Mouse (Mus musculus) neural tube, embryonic 12.5 days (tissue): ENCODE data around the gene Orm3. TPM values are rescaled to one million over a fixed set of nuclear protein-coding genes. Genes with fewer than 3 reads are reported as not detected.

ENCODE experiments used
- ATAC-seq: fragments of 200-750 bp; cut with Nextera tagmentation; 2 replicates; pipeline ENCODE4 v1.8.0; 2017; ENCODE audit warnings: low read depth, mild to moderate bottlenecking, moderate TSS enrichment, moderate library complexity; ENCODE audit not compliant: low FRiP score
- H3K27ac ChIP-seq: fragments of 300-500 bp; sonication (generic); 2 replicates; pipeline ENCODE4 v1.5.1; 2016
- H3K27me3 ChIP-seq: fragments of 300-500 bp; sonication (generic); replicated peaks from 2 replicates; pipeline ENCODE4 v1.6.1; 2016; ENCODE audit warnings: mild to moderate bottlenecking
- H3K36me3 ChIP-seq: fragments of 300-500 bp; sonication (generic); 2 replicates; pipeline ENCODE4 v1.6.1; 2016; ENCODE audit warnings: mild to moderate bottlenecking
- H3K4me1 ChIP-seq: fragments of 300-500 bp; sonication (generic); 2 replicates; pipeline ENCODE4 v1.6.1; 2016
- H3K4me2 ChIP-seq: fragments of 300-500 bp; sonication (generic); replicated peaks from 2 replicates; pipeline ENCODE4 v1.6.1; 2016; ENCODE audit warnings: mild to moderate bottlenecking
- H3K4me3 ChIP-seq: fragments of 300-500 bp; sonication (generic); 2 replicates; pipeline ENCODE4 v1.5.1; 2016
- H3K9ac ChIP-seq: fragments of 300-500 bp; sonication (generic); 2 replicates; pipeline ENCODE4 v1.6.1; 2016; ENCODE audit warnings: mild to moderate bottlenecking
- H3K9me3 ChIP-seq: fragments of 300-500 bp; sonication (generic); 2 replicates; pipeline ENCODE4 v1.6.1; 2016; ENCODE audit warnings: mild to moderate bottlenecking
- WGBS: fragments of 180-500 bp; shearing (Covaris S2); methylation state at CpG from one replicate; pipeline ENCODE4 v1.1.7; 2016; 5-methylcytosine and 5-hydroxymethylcytosine counted together
- polyA plus RNA-seq: library from polyadenylated mRNA; unstranded; fragments of >200 nt; fragmentation: Nextera tagmentation; extraction: Ambion mirVana; gene quantifications from 2 replicates; pipeline ENCODE4 v1.2.1, GENCODE M21; 2016

Gene Orm3
- polyA plus RNA-seq, 1 experiment from 2014 or later, result not detected

DNA sequence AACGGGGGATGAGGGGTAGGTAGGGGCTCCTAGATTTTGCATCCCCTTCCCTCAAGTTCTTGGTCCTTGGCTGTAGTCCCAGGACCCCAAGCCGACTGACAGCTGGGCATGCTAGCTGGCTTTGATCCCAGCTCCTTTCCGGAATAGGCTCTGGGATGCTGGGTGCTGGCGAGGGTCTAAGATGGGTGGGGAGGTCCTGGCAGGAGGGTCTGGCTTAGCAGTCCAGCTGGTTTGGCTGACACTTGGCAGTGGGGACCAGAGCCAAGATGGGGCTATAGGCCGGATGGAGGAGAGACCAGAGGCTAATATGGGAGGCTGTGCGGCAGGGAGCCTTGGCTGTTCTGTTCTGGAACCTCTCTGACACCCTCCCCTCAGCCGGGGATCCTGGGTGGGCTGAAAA is 52.3 kb downstream of the Orm3 start:
- WGBS, result 66% methylated on average over 7 of the region's 7 CpGs
- H3K27ac ChIP-seq, result no peak overlapping the region
- peaks cover 47% of the 10 kb centered on the region for H3K4me1 ChIP-seq
- no peak overlapping the region for H3K4me3 ChIP-seq
- H3K27me3 ChIP-seq, result no peaks in the 10 kb centered on the region
- H3K36me3 ChIP-seq, result no peaks in the 10 kb centered on the region
- H3K4me2 ChIP-seq, result peak overlapping the region; percentile 21; the same call in 1 of the 2 replicates
- no peaks in the 10 kb centered on the region for H3K9me3 ChIP-seq
- no peak for ATAC-seq
- H3K9ac ChIP-seq, result no peak overlapping the region

DNA sequence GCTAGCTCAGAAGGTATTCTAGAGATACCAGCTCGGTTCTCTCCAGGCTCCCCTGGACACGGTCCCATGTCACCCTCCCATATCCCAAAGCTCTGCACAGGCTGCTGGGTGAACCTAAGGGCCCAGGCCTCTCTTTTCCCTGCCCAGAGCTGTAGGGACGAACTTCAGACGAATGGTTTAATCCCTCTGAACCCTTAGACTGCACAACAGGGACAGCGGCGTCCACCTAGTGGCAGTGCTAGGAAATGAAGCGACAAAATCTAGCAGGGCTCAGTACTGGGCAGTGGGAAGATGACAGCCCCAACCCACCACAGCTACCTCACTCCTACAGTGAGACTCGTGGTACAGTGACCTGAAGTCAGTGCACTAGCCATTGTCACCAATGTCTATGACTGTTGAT is 52.7 kb downstream of the Orm3 start:
- Histone ChIP-seq H3K4me3 (no peak overlapping the region), H3K9ac (no peak overlapping the region), H3K27me3 (no peaks in the 10 kb centered on the region), H3K9me3 (no peaks in the 10 kb centered on the region), H3K27ac (no peak overlapping the region), H3K36me3 (no peaks in the 10 kb centered on the region), H3K4me2 (peak overlapping the region; percentile 94; the same call in 1 of the 2 replicates), H3K4me1 (peaks cover 43% of the 10 kb centered on the region)
- ATAC-seq, result peak; percentile 29
- WGBS, result 7% methylated on average over 8 of the region's 8 CpGs

Other genes with a start within 250 kb of the Orm3 start
- gene Ambp, start 201.4 kb upstream of the Orm3 start, polyA plus RNA-seq, result 0.30 and 1.00 TPM in 2 replicates
- not detected in 2 replicates for gene Kif12, start 184.0 kb upstream of the Orm3 start, polyA plus RNA-seq
- gene Col27a1, start 142.2 kb upstream of the Orm3 start, polyA plus RNA-seq, result 4.6 and 5.4 TPM in 2 replicates
- not detected in 2 replicates for gene Orm1, start 11.6 kb upstream of the Orm3 start, polyA plus RNA-seq
- gene Orm2, start 6.3 kb downstream of the Orm3 start, polyA plus RNA-seq, result not detected in 2 replicates
- gene Akna, start 47.2 kb downstream of the Orm3 start, polyA plus RNA-seq, result 7.3 and 7.5 TPM in 2 replicates
- 9.0 and 10.0 TPM in 2 replicates for gene Whrn, start 139.8 kb downstream of the Orm3 start, polyA plus RNA-seq
- gene Atp6v1g1, start 188.6 kb downstream of the Orm3 start, polyA plus RNA-seq, result 423 and 429 TPM in 2 replicates
- gene Tmem268, start 202.6 kb downstream of the Orm3 start, polyA plus RNA-seq, result 3.8 and 4.2 TPM in 2 replicates
- gene Gm11213, start 249.1 kb downstream of the Orm3 start, polyA plus RNA-seq, result not detected in 2 replicates